25 mouse cellular contexts compared by ENCODE assay signal in the genomic region with DNA sequence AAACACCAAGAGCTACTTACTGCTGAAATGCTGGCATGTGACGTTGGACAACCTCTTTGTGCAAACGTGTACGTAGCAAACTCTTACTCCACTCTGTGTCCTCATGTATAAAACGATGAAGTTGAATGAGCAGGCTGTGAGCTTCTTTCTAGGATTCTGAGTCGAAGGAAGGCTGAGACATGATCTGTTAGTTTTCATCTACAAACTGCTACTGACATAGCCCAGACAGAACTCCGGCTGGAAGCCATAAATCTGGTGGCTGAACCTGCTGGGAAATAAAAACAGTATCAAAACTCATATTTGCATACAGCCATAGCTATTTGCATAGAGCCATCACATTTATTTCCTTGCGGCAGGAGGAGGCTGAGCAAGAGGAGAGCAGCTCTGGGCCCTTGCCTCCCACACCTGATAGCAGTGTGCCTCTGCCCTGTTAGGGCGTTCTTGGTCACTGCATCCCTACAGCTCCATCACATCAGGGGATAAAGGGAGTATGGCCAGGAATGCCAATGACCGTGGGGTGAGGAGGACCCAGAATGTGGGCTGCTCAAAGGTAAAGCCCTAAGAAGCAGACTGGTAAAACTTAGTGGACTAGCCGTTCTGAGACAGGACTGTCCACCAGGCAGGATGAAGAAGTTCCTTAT.
DNase-seq lines count a peak whose midpoint lies in the region; ATAC-seq and TF ChIP-seq lines count a peak whose summit lies in the region.
"Had no signal": no experiment of that assay in that cellular context is flagged by ENCODE, and none has a peak within 500 bp of the region (broad histone marks: within the 10 kb centered on the region; RNA-seq: fewer than 3 reads in every experiment).

No protein-coding gene starts in this region.

- no peak overlapping the region for H3K9ac ChIP-seq in kidney, postnatal 0 days (ENCODE audit: low read depth, low read length)
- no peak overlapping the region for H3K9ac ChIP-seq in neural tube, embryonic 12.5 days
- H3K9ac ChIP-seq in neural tube, embryonic 15.5 days (replicated peaks) = no peak overlapping the region
- H3K9ac ChIP-seq: hindbrain, embryonic 15.5 days; intestine, embryonic 15.5 days; limb, embryonic 15.5 days; liver, embryonic 14.5 days; lung, embryonic 14.5 days had no signal

- no peak for TF ChIP-seq CTCF in kidney, postnatal 0 days (IDR thresholded peaks at IDR 0.05; ENCODE audit: low read depth)

- ATAC-seq in frontal cortex, adult (ENCODE audit: low TSS enrichment) = 0 out of 2 replicates have a peak, but pooled peaks have one; percentile 21
- ATAC-seq in kidney, postnatal 0 days (replicated peaks; ENCODE audit: low FRiP score, low read depth) = 0 out of 2 replicates have a peak, but pooled peaks have one; percentile 21
- ATAC-seq in neural tube, embryonic 12.5 days (ENCODE audit: low FRiP score, low read depth) = 0 out of 2 replicates have a peak, but pooled peaks have one; percentile 53
- ATAC-seq in neural tube, embryonic 15.5 days (ENCODE audit: low FRiP score) = no peak; the same call in 1 of the 2 replicates
- ATAC-seq: intestine, embryonic 15.5 days; Patski had no signal

- no peaks in the 10 kb centered on the region for H3K27me3 ChIP-seq in kidney, postnatal 0 days (ENCODE audit: insufficient read depth, low read length)
- no peaks in the 10 kb centered on the region for H3K27me3 ChIP-seq in neural tube, embryonic 12.5 days (replicated peaks)
- no peaks in the 10 kb centered on the region for H3K27me3 ChIP-seq in neural tube, embryonic 15.5 days (replicated peaks)
- H3K27me3 ChIP-seq: CH12.LX; hindbrain, embryonic 15.5 days; intestine, embryonic 15.5 days; limb, embryonic 15.5 days had no signal

- no peaks in the 10 kb centered on the region for H3K36me3 ChIP-seq in kidney, postnatal 0 days (ENCODE audit: insufficient read depth, low read length)
- no peaks in the 10 kb centered on the region for H3K36me3 ChIP-seq in neural tube, embryonic 12.5 days
- H3K36me3 ChIP-seq in neural tube, embryonic 15.5 days = no peaks in the 10 kb centered on the region
- H3K36me3 ChIP-seq: embryonic facial prominence, embryonic 10.5 days; G1E; hindbrain, embryonic 15.5 days; intestine, embryonic 15.5 days; limb, embryonic 15.5 days had no signal

- no peaks in the 10 kb centered on the region for H3K4me1 ChIP-seq in kidney, postnatal 0 days (replicated peaks; ENCODE audit: insufficient read depth, low read length)
- H3K4me1 ChIP-seq in neural tube, embryonic 12.5 days = peaks cover 20% of the 10 kb centered on the region
- H3K4me1 ChIP-seq in neural tube, embryonic 15.5 days = peaks cover 16% of the 10 kb centered on the region
- H3K4me1 ChIP-seq: embryonic facial prominence, embryonic 10.5 days; intestine, embryonic 15.5 days; limb, embryonic 15.5 days had no signal

- no peaks in the 10 kb centered on the region for H3K9me3 ChIP-seq in kidney, postnatal 0 days (replicated peaks; ENCODE audit: low read length)
- H3K9me3 ChIP-seq in neural tube, embryonic 12.5 days = no peaks in the 10 kb centered on the region
- H3K9me3 ChIP-seq in neural tube, embryonic 15.5 days (replicated peaks) = no peaks in the 10 kb centered on the region
- H3K9me3 ChIP-seq: embryonic facial prominence, embryonic 10.5 days; hindbrain, embryonic 15.5 days; intestine, embryonic 15.5 days; limb, embryonic 15.5 days had no signal

- intact Hi-C loops in left cerebral cortex, postnatal 14 days (cut with DNase I) = no loop called here

- no peak overlapping the region for H3K27ac ChIP-seq in kidney, postnatal 0 days
- no peak overlapping the region for H3K27ac ChIP-seq in neural tube, embryonic 12.5 days
- H3K27ac ChIP-seq in neural tube, embryonic 15.5 days (replicated peaks) = no peak overlapping the region
- H3K27ac ChIP-seq: embryonic facial prominence, embryonic 10.5 days; hindbrain, embryonic 15.5 days; intestine, embryonic 15.5 days; left cerebral cortex, adult 2 months; limb, embryonic 15.5 days; liver, embryonic 14.5 days had no signal

- H3K4me3 ChIP-seq in kidney, postnatal 0 days (replicated peaks; ENCODE audit: low read depth, low read length) = no peak overlapping the region
- H3K4me3 ChIP-seq in neural tube, embryonic 12.5 days = no peak overlapping the region
- no peak overlapping the region for H3K4me3 ChIP-seq in neural tube, embryonic 15.5 days (replicated peaks)
- H3K4me3 ChIP-seq: embryonic facial prominence, embryonic 10.5 days; hindbrain, embryonic 15.5 days; intestine, embryonic 15.5 days; left cerebral cortex, adult 2 months; limb, embryonic 15.5 days had no signal

- 31% methylated on average over 10 of the region's 10 CpGs for WGBS in kidney, postnatal 0 days
- WGBS in neural tube, embryonic 12.5 days = 70% methylated on average over 10 of the region's 10 CpGs
- 57% methylated on average over 10 of the region's 10 CpGs for WGBS in neural tube, embryonic 15.5 days

- no peak overlapping the region for H3K4me2 ChIP-seq in kidney, postnatal 0 days (ENCODE audit: low read length)
- peak overlapping the region; percentile 17; the same call in 1 of the 2 replicates for H3K4me2 ChIP-seq in neural tube, embryonic 12.5 days (replicated peaks)
- no peak overlapping the region for H3K4me2 ChIP-seq in neural tube, embryonic 15.5 days
- H3K4me2 ChIP-seq: hindbrain, embryonic 15.5 days; intestine, embryonic 15.5 days; limb, embryonic 15.5 days; lung, embryonic 14.5 days had no signal

- DNase-seq in frontal cortex, postnatal 10 days (ENCODE audit: low spot score in 2 of 2) = no peak
- DNase-seq in kidney, postnatal 0 days (ENCODE audit: low spot score) = no peak
- DNase-seq in kidney, postnatal 14 days = no peak
- no peak for DNase-seq in left cerebral cortex, postnatal 14 days (ENCODE audit: low spot score in 2 of 2)
- DNase-seq: adrenal gland, postnatal 36 days; B cell, adult 2 months; cerebellum, adult 11-12 months; cerebellum, postnatal 10 days; gastrocnemius, postnatal 36 days; layer of hippocampus, adult 9-11 months; left cerebral cortex, postnatal 4 days; lung, embryonic 14.5 days; thymus, postnatal 14 days had no signal
